Mouse (Mus musculus): Measurements from ENCODE around the gene Cdc34. TPM values are rescaled to one million over a fixed set of nuclear protein-coding genes. Genes with fewer than 3 reads are reported as not detected.
A peak's percentile ranks its signal among the peaks of the same experiment; 100 is the strongest.
"Not testable (repeated sequence)": the region's sequence is repeated elsewhere in the genome, so short reads cannot be mapped to it uniquely, and the experiment has no call there.

The Cdc34 gene
- polyA plus RNA-seq, 3 experiments from 2014 or later: 13.9 to 26.7 (median 20.5) TPM

GRCm38 (mm10) chr10:79697916-79698315, 15.9 kb downstream of the Cdc34 start:
- no peak for ATAC-seq

DNA sequence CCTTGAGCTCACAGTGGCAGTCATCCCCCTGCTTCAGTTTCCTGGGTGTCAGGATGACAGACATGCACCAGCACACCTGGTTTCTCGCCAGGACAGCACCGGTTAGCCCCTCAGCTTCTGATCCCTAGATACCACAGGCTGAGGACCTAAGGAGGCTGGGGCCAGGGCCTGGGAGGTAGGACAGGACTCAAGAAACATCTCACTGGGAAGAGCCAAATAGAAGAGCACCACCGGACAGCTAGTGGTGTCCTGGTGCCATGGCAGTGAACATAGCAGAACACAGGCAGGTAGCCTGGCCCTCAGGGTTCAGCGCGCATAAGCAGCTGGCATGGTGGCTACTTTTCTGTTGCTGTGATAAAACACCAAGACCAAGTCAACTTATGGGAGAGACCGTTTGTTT, 16.5 kb downstream of the Cdc34 start:
- no peak for ATAC-seq

DNA sequence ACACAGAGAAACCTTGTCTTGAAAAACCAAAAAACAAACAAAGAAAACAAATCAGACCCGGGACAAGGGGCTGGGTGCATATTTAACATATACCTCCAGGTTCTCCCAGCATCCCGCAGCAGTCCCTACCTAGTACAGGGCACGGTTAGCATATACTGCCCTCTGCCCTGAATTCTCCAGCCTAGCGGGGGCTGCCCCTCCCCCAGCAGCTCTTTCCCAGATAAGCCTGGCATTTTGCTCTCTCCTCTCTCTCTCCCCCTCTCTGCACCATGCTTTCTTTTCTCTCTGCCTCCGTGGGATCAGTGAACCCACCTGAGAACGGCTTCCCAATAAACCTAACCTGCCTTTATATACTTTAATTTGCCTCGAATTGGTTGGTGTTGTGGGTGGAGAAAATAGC, 18.7 kb downstream of the Cdc34 start:
- ATAC-seq: no peak

DNA sequence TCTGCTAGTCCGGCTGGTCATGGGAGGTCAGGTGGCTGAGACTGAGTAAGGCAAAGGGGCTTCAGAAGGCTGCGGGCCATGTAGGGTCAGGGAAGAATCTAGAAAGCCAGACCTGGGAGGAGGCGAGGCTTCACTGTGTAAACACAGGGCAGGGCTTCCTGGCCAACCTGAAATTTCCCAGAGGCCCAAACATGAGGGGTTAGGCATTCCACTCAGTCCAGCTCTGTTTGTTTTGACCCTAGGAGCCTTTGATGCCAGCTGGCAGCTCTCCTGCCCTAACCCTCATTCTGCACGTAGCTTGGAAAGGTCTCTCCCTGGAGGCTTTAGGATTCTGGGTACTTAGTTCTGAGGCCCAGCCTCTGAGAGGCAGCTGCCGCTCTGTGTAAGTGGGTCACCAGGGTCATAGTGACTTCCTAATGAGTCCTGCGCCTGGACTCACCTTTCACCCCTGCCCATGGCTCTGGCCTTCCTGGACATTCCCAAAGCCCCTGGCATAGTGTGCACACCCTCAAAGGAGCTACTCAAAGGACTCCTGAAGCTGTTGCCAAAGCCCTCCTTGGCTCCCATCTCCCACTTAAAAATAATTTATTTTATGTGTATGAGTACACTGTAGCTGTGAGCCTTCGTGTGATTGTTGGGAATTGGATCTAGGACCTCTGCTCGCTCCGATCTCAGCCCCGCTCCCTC, 19.6 kb downstream of the Cdc34 start:
- ATAC-seq: no peak

GRCm38 (mm10) chr10:79702970-79703369, 21.0 kb downstream of the Cdc34 start:
- not testable (repeated sequence) for ATAC-seq

- no peak for ATAC-seq
Measured at GRCm38 (mm10) chr10:79703541-79703940, 21.5 kb downstream of the Cdc34 start.

GRCm38 (mm10) chr10:79704065-79704969, 22.3 kb downstream of the Cdc34 start, which contains the start of gene Bsg:
Bsg (plus strand) TSS chr10:79704491.
- ATAC-seq: peak; percentile 99

DNA sequence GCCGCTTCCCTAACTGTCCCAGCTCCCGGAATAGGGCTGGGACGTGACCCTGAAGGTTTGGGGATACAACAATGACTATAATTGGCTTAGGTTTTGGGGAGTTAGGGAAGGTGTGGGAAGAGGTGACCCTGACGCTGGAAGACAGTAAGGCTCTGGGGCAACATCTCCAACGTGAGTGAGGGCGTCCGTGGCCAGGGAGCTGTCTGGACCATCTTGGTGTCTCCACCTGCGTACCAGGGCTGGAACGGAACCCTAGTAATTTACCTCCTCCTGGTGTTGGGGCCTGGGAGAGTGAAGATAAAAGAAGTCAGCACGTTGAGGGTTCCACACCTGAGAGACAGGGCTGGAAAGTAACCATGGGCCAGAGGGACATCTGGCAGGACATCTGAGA, 23.0 kb downstream of the Cdc34 start:
- no peak for ATAC-seq

- ATAC-seq: no peak
Measured at GRCm38 (mm10) chr10:79705951-79706350, 24.0 kb downstream of the Cdc34 start.

DNA sequence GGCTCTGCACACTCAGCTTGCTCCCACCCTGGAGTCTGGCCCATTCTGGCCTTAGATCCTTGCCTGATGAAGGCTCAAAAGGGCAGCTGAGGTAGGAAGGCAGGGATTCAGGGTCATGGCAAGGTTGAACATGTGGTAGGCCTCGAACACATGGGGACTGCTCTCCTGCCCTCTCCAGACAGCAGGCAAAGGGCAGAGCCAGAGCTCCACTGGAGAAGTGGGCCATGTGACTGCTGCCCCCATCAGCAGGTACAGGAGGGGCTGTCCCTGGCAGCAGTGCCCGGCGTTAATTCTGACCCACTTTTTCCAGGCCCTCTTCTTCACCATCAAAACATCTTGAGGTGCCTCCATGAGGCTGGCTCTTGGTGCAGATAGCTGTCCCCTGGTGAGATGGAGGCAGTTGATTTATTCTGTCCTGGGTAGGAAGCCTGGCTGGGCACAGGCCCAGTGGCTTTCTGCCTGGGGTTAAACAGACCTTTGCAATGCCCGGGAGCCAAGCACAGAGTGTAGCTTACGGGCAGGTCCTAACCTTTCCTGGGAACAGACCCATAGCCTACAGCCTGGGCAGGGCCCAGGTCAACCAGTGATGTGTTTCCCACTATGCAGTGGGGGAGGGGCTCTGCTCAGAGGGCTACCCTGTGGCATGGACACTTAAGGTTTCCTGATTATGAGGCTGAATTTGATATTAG, 24.6 kb downstream of the Cdc34 start:
- no peak for ATAC-seq

- no peak for ATAC-seq
Measured at GRCm38 (mm10) chr10:79707162-79707561, 25.2 kb downstream of the Cdc34 start.

DNA sequence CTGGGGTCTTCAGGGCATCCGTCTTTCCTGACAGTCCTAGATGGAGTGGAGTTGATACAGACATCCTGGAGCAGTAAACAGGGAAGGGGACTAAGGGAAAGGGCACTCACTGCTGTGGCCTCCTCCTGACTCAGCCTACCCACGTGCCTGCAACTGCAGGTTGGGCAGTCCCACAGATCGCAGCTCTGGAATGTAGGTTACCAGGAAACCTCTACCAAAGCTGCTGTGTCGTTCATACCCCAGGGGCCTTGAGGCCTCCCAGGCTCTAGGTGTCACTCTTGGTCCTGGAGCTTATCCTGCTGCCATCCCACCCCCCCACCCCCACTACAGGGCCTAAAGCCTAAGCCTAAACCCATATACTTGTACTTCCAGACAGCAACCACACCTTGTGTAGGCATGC, 25.8 kb downstream of the Cdc34 start:
- ATAC-seq: no peak

GRCm38 (mm10) chr10:79708668-79709067, 26.7 kb downstream of the Cdc34 start:
- no peak for ATAC-seq

- no peak for ATAC-seq
Measured at GRCm38 (mm10) chr10:79709307-79709706, 27.3 kb downstream of the Cdc34 start.

DNA sequence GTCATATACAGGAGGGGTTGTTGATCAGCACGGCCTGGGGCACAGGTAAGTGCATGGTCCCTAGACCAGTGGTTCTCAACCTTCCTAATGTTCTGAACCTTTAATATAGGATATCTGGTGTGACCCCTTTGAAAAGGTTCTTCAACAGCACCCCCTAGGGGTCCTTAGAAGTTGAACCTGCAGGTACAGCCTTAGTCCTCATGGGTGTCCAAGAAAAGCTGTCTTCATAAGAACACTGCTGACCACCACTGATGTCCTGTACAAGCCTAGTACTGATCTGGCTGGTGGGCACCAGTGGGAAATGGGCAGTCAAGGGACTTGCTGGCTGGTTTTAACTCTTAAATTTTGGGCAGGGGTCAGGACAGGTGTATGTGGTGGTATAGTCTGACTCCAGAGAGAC, 30.0 kb downstream of the Cdc34 start:
- no peak for ATAC-seq

DNA sequence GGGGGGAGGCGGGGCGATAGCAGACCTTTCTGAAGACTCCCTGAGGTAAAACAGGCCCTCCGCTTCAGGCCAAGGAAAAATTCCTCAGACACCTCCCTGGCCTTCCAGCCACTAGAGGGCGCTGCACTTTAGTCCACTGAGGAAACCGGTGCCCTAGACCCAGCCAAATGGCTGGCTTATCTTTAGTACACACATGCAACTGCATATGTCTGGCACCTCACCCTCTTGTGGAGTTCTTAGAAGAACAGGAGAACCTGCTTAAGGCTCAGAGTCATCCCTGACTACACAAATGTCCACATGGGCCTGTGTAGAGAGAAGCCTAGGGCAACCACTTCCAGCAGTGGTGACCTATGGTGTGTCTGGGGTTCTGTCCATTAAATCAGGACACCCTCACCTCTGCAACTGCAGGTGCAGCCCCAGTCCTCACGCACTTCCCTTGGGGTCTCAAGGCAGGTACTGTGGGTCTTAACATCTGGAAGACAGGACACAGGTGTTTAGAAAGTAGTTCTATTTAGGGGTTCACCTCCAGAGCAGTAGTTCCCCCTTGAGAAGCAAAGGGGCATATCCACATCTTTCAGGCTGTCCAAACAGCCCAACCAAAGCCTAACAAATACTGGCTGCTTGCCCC, 30.6 kb downstream of the Cdc34 start:
- peak; percentile 41 for ATAC-seq

- no peak for ATAC-seq
Measured at GRCm38 (mm10) chr10:79713163-79713562, 31.2 kb downstream of the Cdc34 start.

DNA sequence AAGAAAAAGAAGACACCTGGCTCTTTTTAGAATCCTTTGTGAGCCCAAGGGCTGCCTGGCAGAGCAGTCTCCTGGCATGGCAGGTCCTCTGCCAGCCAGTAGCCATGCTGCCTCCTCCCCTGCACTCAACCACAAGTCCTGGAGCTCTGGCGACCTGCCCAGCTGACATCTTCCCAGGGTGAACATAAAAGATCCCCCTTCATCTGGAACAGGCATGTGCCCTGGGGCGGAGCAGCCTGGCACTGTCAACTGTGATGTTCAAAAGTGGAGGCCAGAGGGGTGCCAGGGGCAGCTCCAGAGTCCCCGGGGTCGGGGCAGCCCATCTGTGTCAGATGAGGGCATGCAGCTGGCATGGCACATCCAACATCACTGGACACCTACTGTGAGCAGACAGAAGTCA, 33.0 kb downstream of the Cdc34 start:
- ATAC-seq: no peak

GRCm38 (mm10) chr10:79716254-79716987, 34.4 kb downstream of the Cdc34 start, which contains the start of gene Hcn2:
Hcn2 (plus strand) TSS chr10:79716634.
- no peak for ATAC-seq

GRCm38 (mm10) chr10:79716988-79717355, 35.0 kb downstream of the Cdc34 start:
- no peak for ATAC-seq

- no peak for ATAC-seq
Measured at GRCm38 (mm10) chr10:79717640-79718357, 35.8 kb downstream of the Cdc34 start.
